Mouse (Mus musculus) T-cell, adult 2 months (primary cell): ENCODE data around the gene Grb10.

Source experiments
- DNase-seq: peaks from one replicate; pipeline ENCODE4 v3.0.0; 2022; ENCODE audit warnings: low spot score

Grb10 gene

GRCm38 (mm10) chr11:12038470-12038985 lies at the start of gene Grb10:
Grb10 (minus strand) TSS chr11:12038683.
- DNase-seq = no peak

- no peak for DNase-seq
These were observed 43.2 kb upstream of the Grb10 start for GRCm38 (mm10) chr11:12081638-12082037.

GRCm38 (mm10) chr11:12079231-12079630 lies 40.7 kb upstream of the Grb10 start:
- no peak for DNase-seq

- DNase-seq = no peak
These were observed 37.0 kb upstream of the Grb10 start for GRCm38 (mm10) chr11:12075449-12075848.

- DNase-seq = no peak
These were observed 35.1 kb upstream of the Grb10 start for GRCm38 (mm10) chr11:12073394-12074226.

- no peak for DNase-seq
These were observed 33.8 kb upstream of the Grb10 start for GRCm38 (mm10) chr11:12072322-12072721.

- DNase-seq = no peak
These were observed 20.5 kb upstream of the Grb10 start for GRCm38 (mm10) chr11:12059005-12059404.

- DNase-seq = no peak
These were observed 10.3 kb upstream of the Grb10 start for GRCm38 (mm10) chr11:12048547-12049327.

- no peak for DNase-seq
These were observed 9.7 kb upstream of the Grb10 start for GRCm38 (mm10) chr11:12048135-12048534.

GRCm38 (mm10) chr11:12044245-12044644 lies 5.8 kb upstream of the Grb10 start:
- no peak for DNase-seq

GRCm38 (mm10) chr11:12041787-12042186 lies 3.3 kb upstream of the Grb10 start:
- no peak for DNase-seq

GRCm38 (mm10) chr11:12041379-12041778 lies 2.9 kb upstream of the Grb10 start:
- no peak for DNase-seq

GRCm38 (mm10) chr11:12040391-12040790 lies 1.9 kb upstream of the Grb10 start:
- DNase-seq = no peak

- DNase-seq = no peak
These were observed 1.3 kb upstream of the Grb10 start for GRCm38 (mm10) chr11:12039748-12040147.

GRCm38 (mm10) chr11:12039098-12039497 lies 615 bp upstream of the Grb10 start:
- DNase-seq = no peak

- DNase-seq = no peak
These were observed 604 bp downstream of the Grb10 start for GRCm38 (mm10) chr11:12037689-12038469.

GRCm38 (mm10) chr11:12037075-12037686 lies 1.3 kb downstream of the Grb10 start:
- DNase-seq = no peak

GRCm38 (mm10) chr11:12035916-12036910 lies 2.3 kb downstream of the Grb10 start:
- no peak for DNase-seq

- no peak for DNase-seq
These were observed 3.2 kb downstream of the Grb10 start for GRCm38 (mm10) chr11:12035324-12035723.

- DNase-seq = no peak
These were observed 3.7 kb downstream of the Grb10 start for GRCm38 (mm10) chr11:12034781-12035180.
